Mouse (Mus musculus): ENCODE data around the gene Shisa4.

DNA sequence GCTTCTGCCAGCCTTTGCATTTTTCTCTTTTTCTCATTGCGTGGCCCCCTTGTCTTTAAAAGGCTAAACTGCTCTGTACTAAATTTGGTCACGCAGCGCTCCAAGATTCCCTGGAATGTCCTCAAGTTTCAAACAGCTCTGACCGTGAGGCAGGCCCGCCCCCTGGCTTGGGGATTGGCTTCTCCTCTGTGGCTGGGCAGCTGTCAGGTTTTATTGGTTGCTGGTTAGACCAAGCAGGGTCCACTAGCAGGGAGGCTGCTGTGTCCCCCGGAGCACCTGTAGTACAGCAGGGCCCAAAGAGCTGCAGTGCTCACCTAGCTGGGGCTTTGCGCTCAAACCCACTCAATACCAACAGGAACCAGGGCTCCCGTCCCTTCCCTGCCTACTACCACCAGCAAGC lies 50.5 kb downstream of the Shisa4 start, which contains the start of gene Lmod1:
- TF ChIP-seq POLR2A (IDR thresholded peaks at IDR 0.05; ENCODE audit: borderline replicate concordance, extremely low read depth, low read depth, low read length) (no peak; the same call in 1 of the 2 replicates), CTCF (IDR thresholded peaks at IDR 0.05; ENCODE audit: insufficient read depth, low read length) (no peak)

Data from lung, adult 2 months (tissue).